Mouse (Mus musculus): ENCODE data around the gene Rab3ip.

GRCm38 (mm10) chr10:116908901-116909642 lies 41.5 kb downstream of the Rab3ip start:
- no peak for TF ChIP-seq CTCF (IDR thresholded peaks at IDR 0.05)
- TF ChIP-seq EP300 (IDR thresholded peaks at IDR 0.05): no peak
